ENCODE assay signal across 47 mouse cellular contexts in genomic region chr17:37483452-37483851, GRCm38 (mm10). TPM values are rescaled to one million over a fixed set of nuclear protein-coding genes. Genes with fewer than 3 reads are reported as not detected.
"Had no signal": no experiment of that assay in that cellular context is flagged by ENCODE, and none has a peak within 500 bp of the region (broad histone marks: within the 10 kb centered on the region; RNA-seq: fewer than 3 reads in every experiment).

H2-M2 (minus strand) TSS chr17:37483552.

- H3K9ac ChIP-seq: heart, embryonic 12.5 days; heart, embryonic 13.5 days; heart, embryonic 15.5 days; hindbrain, embryonic 12.5 days; hindbrain, embryonic 13.5 days; hindbrain, embryonic 14.5 days; hindbrain, embryonic 15.5 days; intestine, embryonic 15.5 days; kidney, embryonic 15.5 days had no signal

- H3K4me3 ChIP-seq: heart, adult 2 months; heart, embryonic 10.5 days; heart, embryonic 12.5 days; heart, embryonic 13.5 days; heart, embryonic 15.5 days; hindbrain, embryonic 10.5 days; hindbrain, embryonic 12.5 days; hindbrain, embryonic 13.5 days; hindbrain, embryonic 15.5 days; intestine, embryonic 15.5 days; kidney, embryonic 15.5 days; layer of hippocampus, adult 2 months had no signal

- H3K4me1 ChIP-seq: heart, embryonic 10.5 days; heart, embryonic 12.5 days; heart, embryonic 13.5 days; heart, embryonic 15.5 days; hindbrain, embryonic 10.5 days; hindbrain, embryonic 12.5 days; hindbrain, embryonic 13.5 days; hindbrain, embryonic 15.5 days; intestine, embryonic 15.5 days; kidney, embryonic 15.5 days had no signal

- H3K27ac ChIP-seq: heart, adult 2 months; heart, embryonic 10.5 days; heart, embryonic 13.5 days; heart, embryonic 15.5 days; hindbrain, embryonic 10.5 days; hindbrain, embryonic 12.5 days; hindbrain, embryonic 13.5 days; hindbrain, embryonic 14.5 days; hindbrain, embryonic 15.5 days; hindbrain, postnatal 0 days; intestine, embryonic 15.5 days; kidney, embryonic 15.5 days; kidney, postnatal 0 days; layer of hippocampus, adult 2 months had no signal

- H3K36me3 ChIP-seq: heart, embryonic 10.5 days; heart, embryonic 12.5 days; heart, embryonic 13.5 days; heart, embryonic 15.5 days; hindbrain, embryonic 10.5 days; hindbrain, embryonic 12.5 days; hindbrain, embryonic 13.5 days; hindbrain, embryonic 15.5 days; intestine, embryonic 15.5 days; kidney, embryonic 15.5 days had no signal

- H3K27me3 ChIP-seq: heart, embryonic 12.5 days; heart, embryonic 13.5 days; heart, embryonic 15.5 days; hindbrain, embryonic 12.5 days; hindbrain, embryonic 13.5 days; hindbrain, embryonic 15.5 days; intestine, embryonic 15.5 days; kidney, embryonic 15.5 days had no signal

- H3K4me2 ChIP-seq: heart, embryonic 11.5 days; heart, embryonic 12.5 days; heart, embryonic 13.5 days; heart, embryonic 15.5 days; hindbrain, embryonic 12.5 days; hindbrain, embryonic 13.5 days; hindbrain, embryonic 14.5 days; hindbrain, embryonic 15.5 days; intestine, embryonic 15.5 days; kidney, embryonic 15.5 days had no signal

- DNase-seq: heart, adult 2 months; heart, postnatal 10 days; heart, postnatal 14 days; heart, postnatal 36 days; heart, postnatal 4 days; kidney, adult 11 months; kidney, adult 18-20 months; kidney, adult 2 months; kidney, adult 8-10 months; kidney, adult 9 months; kidney, postnatal 10 days; kidney, postnatal 14 days; kidney, postnatal 25 days; kidney, postnatal 36 days; kidney, postnatal 4 days; layer of hippocampus, adult 9-11 months; layer of hippocampus, postnatal 36 days had no signal

- ATAC-seq: hindbrain, embryonic 16.5 days; hindbrain, postnatal 0 days; inflammation-experienced regulatory T-cells, adult 6 months; intestine, embryonic 15.5 days had no signal

- H3K9me3 ChIP-seq: heart, embryonic 10.5 days; heart, embryonic 13.5 days; heart, embryonic 15.5 days; hindbrain, embryonic 12.5 days; hindbrain, embryonic 13.5 days; hindbrain, embryonic 15.5 days; intestine, embryonic 15.5 days; kidney, embryonic 15.5 days had no signal

RNA-seq across cellular contexts. Expression of gene H2-M2, which starts in this region (rescaled TPM):
- total RNA-seq: heart, adult 2 months; heart, postnatal 10 days; heart, postnatal 25 days; heart, postnatal 36 days; heart, postnatal 4 days; hematopoietic stem cell, adult 5-6 weeks; hindbrain, postnatal 0 days; layer of hippocampus, adult 18-20 months; layer of hippocampus, adult 2 months; layer of hippocampus, adult 8-10 months; layer of hippocampus, postnatal 10 days; layer of hippocampus, postnatal 14 days; layer of hippocampus, postnatal 25 days; layer of hippocampus, postnatal 36 days had no signal
- polyA plus RNA-seq: heart, embryonic 10.5 days; heart, embryonic 11.5 days; heart, embryonic 12.5 days; heart, embryonic 13.5 days; heart, embryonic 14.5 days; heart, embryonic 15.5 days; heart, postnatal 0 days; hindbrain, embryonic 10.5 days; hindbrain, embryonic 11.5 days; hindbrain, embryonic 12.5 days; hindbrain, embryonic 13.5 days; hindbrain, embryonic 14.5 days; hindbrain, embryonic 15.5 days; hindbrain, embryonic 16.5 days; hindbrain, postnatal 0 days; intestine, embryonic 14.5 days; intestine, embryonic 15.5 days; kidney, embryonic 14.5 days; kidney, embryonic 15.5 days; kidney, embryonic 16.5 days; kidney, postnatal 0 days had no signal
